Comparison of ENCODE assay signal across 8 mouse cellular contexts in the genomic region with DNA sequence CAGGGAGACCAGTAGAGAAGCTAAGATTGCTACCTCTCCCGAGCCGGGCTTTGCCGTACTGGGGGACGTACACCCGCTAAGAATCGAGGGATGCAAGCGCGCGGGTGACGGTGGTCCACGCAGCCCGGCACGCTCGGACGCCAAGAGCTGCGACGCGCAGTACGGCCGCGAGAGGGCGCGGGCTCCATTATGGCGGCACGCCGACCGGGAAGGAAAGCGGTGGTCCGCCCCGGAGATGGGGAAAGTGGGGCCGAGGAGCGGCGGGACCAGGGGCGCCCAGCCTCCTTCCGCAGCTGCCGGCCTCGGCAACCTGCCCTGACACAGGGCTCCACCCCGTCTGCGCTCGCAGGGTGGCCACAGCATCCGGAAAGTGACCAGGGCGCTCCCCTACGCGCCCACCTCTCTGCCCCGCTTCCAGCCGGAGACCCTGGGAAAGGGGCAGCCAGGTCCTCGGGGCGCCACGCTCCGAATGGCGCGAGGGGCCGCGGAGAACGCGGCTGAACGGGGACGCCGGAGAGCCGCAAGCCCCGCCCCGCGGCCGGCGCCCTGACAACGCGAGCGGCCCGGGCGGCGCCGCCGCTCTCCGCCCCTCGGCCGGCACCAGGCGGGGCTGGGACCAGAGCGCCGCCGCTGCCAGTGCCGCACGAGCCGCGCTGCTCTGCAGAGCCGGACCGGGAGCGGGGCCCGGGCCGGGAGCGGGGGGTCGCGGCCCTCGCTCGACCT. TPM values are rescaled to one million over a fixed set of nuclear protein-coding genes. Genes with fewer than 3 reads are reported as not detected.
A peak's percentile ranks its signal among the peaks of the same experiment; 100 is the strongest.
DNase-seq lines count a peak whose midpoint lies in the region; ATAC-seq and TF ChIP-seq lines count a peak whose summit lies in the region.

A gene (plus strand): TSS at position 257 of the 723 bp plus-strand sequence.

- under 1% methylated on average over 83 of the region's 94 CpGs for WGBS in forebrain, embryonic 13.5 days
- under 1% methylated on average over 94 of the region's 94 CpGs for WGBS in large intestine, adult 2 months
- under 1% methylated on average over 83 of the region's 94 CpGs for WGBS in liver, embryonic 16.5 days (ENCODE audit: insufficient replicate concordance)
- under 1% methylated on average over 94 of the region's 94 CpGs for WGBS in neural tube, embryonic 12.5 days

- peak within 1 kb of the TSS; percentile 86 for H3K4me3 ChIP-seq in ES-Bruce4 (ENCODE audit: low read depth, low read length)
- H3K4me3 ChIP-seq in forebrain, embryonic 13.5 days: peak within 1 kb of the TSS; percentile 77
- peak within 1 kb of the TSS; percentile 87 for H3K4me3 ChIP-seq in liver, embryonic 16.5 days (ENCODE audit: low read depth, low read length)
- peak within 1 kb of the TSS; percentile 77 for H3K4me3 ChIP-seq in neural tube, embryonic 12.5 days
- peak within 1 kb of the TSS; percentile 93 for H3K4me3 ChIP-seq in testis, adult 2 months (ENCODE audit: control insufficient read depth, low read depth, low read length)

- H3K9ac ChIP-seq in ES-Bruce4 (ENCODE audit: low read depth, poor library complexity, severe bottlenecking): peak within 1 kb of the TSS; percentile 85
- H3K9ac ChIP-seq in forebrain, embryonic 13.5 days: peak within 1 kb of the TSS; percentile 89
- peak within 1 kb of the TSS; percentile 82 for H3K9ac ChIP-seq in liver, embryonic 16.5 days (ENCODE audit: low read depth, low read length)
- H3K9ac ChIP-seq in neural tube, embryonic 12.5 days: peak within 1 kb of the TSS; percentile 86

- peak; percentile 92 for ATAC-seq in forebrain, embryonic 13.5 days
- ATAC-seq in liver, embryonic 16.5 days (ENCODE audit: low read depth): peak; percentile 92
- ATAC-seq in neural tube, embryonic 12.5 days (ENCODE audit: low FRiP score, low read depth): peak; percentile 87

- no peaks in the 10 kb centered on the region for H3K36me3 ChIP-seq in ES-Bruce4 (ENCODE audit: control insufficient read depth, insufficient read depth, low read length, poor library complexity, severe bottlenecking)
- H3K36me3 ChIP-seq in forebrain, embryonic 13.5 days (ENCODE audit: poor library complexity, severe bottlenecking): peaks cover 9% of the 10 kb centered on the region
- no peaks in the 10 kb centered on the region for H3K36me3 ChIP-seq in liver, embryonic 16.5 days (ENCODE audit: control insufficient read depth, insufficient read depth)
- H3K36me3 ChIP-seq in neural tube, embryonic 12.5 days: peaks cover 7% of the 10 kb centered on the region
- no peaks in the 10 kb centered on the region for H3K36me3 ChIP-seq in testis, adult 2 months (ENCODE audit: control insufficient read depth, insufficient read depth, low read length)

- intact Hi-C loops in heart, postnatal 10 days (cut with DNase I): loop anchor here (1.0 to 10.0 kb wide), 4 partner anchors 21 to 241 kb away; a partner anchor contains a TSS

- no peak within 1 kb of the TSS for H3K27ac ChIP-seq in ES-Bruce4 (ENCODE audit: insufficient read depth, low read length)
- peak within 1 kb of the TSS; percentile 95 for H3K27ac ChIP-seq in forebrain, embryonic 13.5 days
- peak within 1 kb of the TSS; percentile 62; the same call in 1 of the 2 replicates for H3K27ac ChIP-seq in liver, embryonic 16.5 days (ENCODE audit: low read length)
- H3K27ac ChIP-seq in neural tube, embryonic 12.5 days: peak within 1 kb of the TSS; percentile 95
- H3K27ac ChIP-seq in testis, adult 2 months (ENCODE audit: control insufficient read depth, insufficient read depth, low read depth, low read length): peak within 1 kb of the TSS; percentile 58

- no peaks in the 10 kb centered on the region for H3K9me3 ChIP-seq in ES-Bruce4 (replicated peaks; ENCODE audit: control insufficient read depth, insufficient read depth, low read length, poor library complexity, severe bottlenecking)
- no peaks in the 10 kb centered on the region for H3K9me3 ChIP-seq in forebrain, embryonic 13.5 days (replicated peaks)
- H3K9me3 ChIP-seq in liver, embryonic 16.5 days (replicated peaks; ENCODE audit: control insufficient read depth, low read length): no peaks in the 10 kb centered on the region
- no peaks in the 10 kb centered on the region for H3K9me3 ChIP-seq in neural tube, embryonic 12.5 days

- H3K27me3 ChIP-seq in ES-Bruce4 (ENCODE audit: control insufficient read depth, insufficient read depth, low read length, poor library complexity, severe bottlenecking): no peaks in the 10 kb centered on the region
- peaks cover 4% of the 10 kb centered on the region; the same call in 1 of the 2 replicates for H3K27me3 ChIP-seq in forebrain, embryonic 13.5 days
- H3K27me3 ChIP-seq in liver, embryonic 16.5 days (ENCODE audit: control insufficient read depth, insufficient read depth, low read depth, low read length): peaks cover 13% of the 10 kb centered on the region
- H3K27me3 ChIP-seq in neural tube, embryonic 12.5 days (replicated peaks): no peaks in the 10 kb centered on the region
- no peaks in the 10 kb centered on the region for H3K27me3 ChIP-seq in testis, adult 2 months (ENCODE audit: control insufficient read depth, insufficient read depth, low read length)

- DNase-seq in c-Kit-positive CD71-positive TER-119-positive erythroid progenitor cells, embryonic 14.5 days (ENCODE audit: low spot score): peak; percentile 66
- DNase-seq in heart, postnatal 10 days: peak; percentile 90 to 94
- DNase-seq in large intestine, adult 2 months (ENCODE audit: low read depth, low spot score): no peak

- H3K4me1 ChIP-seq in ES-Bruce4 (ENCODE audit: control insufficient read depth, insufficient read depth, low read length): no peaks in the 10 kb centered on the region
- peaks cover 13% of the 10 kb centered on the region for H3K4me1 ChIP-seq in forebrain, embryonic 13.5 days
- H3K4me1 ChIP-seq in liver, embryonic 16.5 days (ENCODE audit: control insufficient read depth, low read depth, low read length): peaks cover 12% of the 10 kb centered on the region
- peaks cover 12% of the 10 kb centered on the region; the same call in 1 of the 2 replicates for H3K4me1 ChIP-seq in neural tube, embryonic 12.5 days
- peaks cover 6% of the 10 kb centered on the region for H3K4me1 ChIP-seq in testis, adult 2 months (ENCODE audit: control insufficient read depth, insufficient read depth, low read length)

- H3K4me2 ChIP-seq in forebrain, embryonic 13.5 days: peak within 1 kb of the TSS; percentile 82
- peak within 1 kb of the TSS; percentile 98 for H3K4me2 ChIP-seq in liver, embryonic 16.5 days (ENCODE audit: low read depth, low read length)
- H3K4me2 ChIP-seq in neural tube, embryonic 12.5 days (replicated peaks): peak within 1 kb of the TSS; percentile 89

- no peak for TF ChIP-seq POLR2A in ES-Bruce4 (IDR thresholded peaks at IDR 0.05; ENCODE audit: insufficient read depth, low read length)
- TF ChIP-seq POLR2A in testis, adult 2 months (IDR thresholded peaks at IDR 0.05; ENCODE audit: control insufficient read depth, low read depth, low read length): no peak; the same call in none of the 2 replicates

- no peak for TF ChIP-seq EP300 in ES-Bruce4 (IDR thresholded peaks at IDR 0.05; ENCODE audit: insufficient read depth, low read depth, low read length)

- TF ChIP-seq CTCF in ES-Bruce4 (IDR thresholded peaks at IDR 0.05; ENCODE audit: low read depth, low read length): peak; percentile 60
- TF ChIP-seq CTCF in testis, adult 2 months (IDR thresholded peaks at IDR 0.05; ENCODE audit: control insufficient read depth, insufficient read depth, insufficient replicate concordance, low read depth, low read length): peak; percentile 80

RNA-seq across cellular contexts. Expression of the gene that starts here (rescaled TPM):
- polyA plus RNA-seq in ES-Bruce4 (2011; ENCODE audit: insufficient read depth, insufficient read length, low read depth, missing spikeins): 33.4 and 35.4 TPM in 2 replicates
- 9.7 and 10.6 TPM in 2 replicates for polyA plus RNA-seq in forebrain, embryonic 13.5 days (2015; fragmentation: Nextera tagmentation; extraction: Ambion mirVana)
- total RNA-seq in heart, postnatal 10 days (2021): 1 to 10 TPM; 5.8 to 6.0 TPM
- polyA plus RNA-seq in large intestine, adult 2 months (2012; rRNA removed): 55.7 and 150 TPM in 2 replicates
- 1.5 and 2.2 TPM in 2 replicates for polyA plus RNA-seq in liver, embryonic 16.5 days (2015; fragmentation: Nextera tagmentation; extraction: Ambion mirVana)
- 15.9 and 16.8 TPM in 2 replicates for polyA plus RNA-seq in neural tube, embryonic 12.5 days (2016; fragmentation: Nextera tagmentation; extraction: Ambion mirVana)
- polyA plus RNA-seq in testis, adult 2 months (2012; rRNA removed): 74.6 and 88.6 TPM in 2 replicates
